Mouse (Mus musculus) lung, postnatal 36 days (tissue): ENCODE measurements around the gene Limk2.
A peak's percentile ranks its signal among the peaks of the same experiment; 100 is the strongest.

Experiments
- DNase-seq: peaks from one replicate; pipeline ENCODE4 v3.0.0; 2022; ENCODE audit warnings: mixed read lengths

Gene Limk2

DNA sequence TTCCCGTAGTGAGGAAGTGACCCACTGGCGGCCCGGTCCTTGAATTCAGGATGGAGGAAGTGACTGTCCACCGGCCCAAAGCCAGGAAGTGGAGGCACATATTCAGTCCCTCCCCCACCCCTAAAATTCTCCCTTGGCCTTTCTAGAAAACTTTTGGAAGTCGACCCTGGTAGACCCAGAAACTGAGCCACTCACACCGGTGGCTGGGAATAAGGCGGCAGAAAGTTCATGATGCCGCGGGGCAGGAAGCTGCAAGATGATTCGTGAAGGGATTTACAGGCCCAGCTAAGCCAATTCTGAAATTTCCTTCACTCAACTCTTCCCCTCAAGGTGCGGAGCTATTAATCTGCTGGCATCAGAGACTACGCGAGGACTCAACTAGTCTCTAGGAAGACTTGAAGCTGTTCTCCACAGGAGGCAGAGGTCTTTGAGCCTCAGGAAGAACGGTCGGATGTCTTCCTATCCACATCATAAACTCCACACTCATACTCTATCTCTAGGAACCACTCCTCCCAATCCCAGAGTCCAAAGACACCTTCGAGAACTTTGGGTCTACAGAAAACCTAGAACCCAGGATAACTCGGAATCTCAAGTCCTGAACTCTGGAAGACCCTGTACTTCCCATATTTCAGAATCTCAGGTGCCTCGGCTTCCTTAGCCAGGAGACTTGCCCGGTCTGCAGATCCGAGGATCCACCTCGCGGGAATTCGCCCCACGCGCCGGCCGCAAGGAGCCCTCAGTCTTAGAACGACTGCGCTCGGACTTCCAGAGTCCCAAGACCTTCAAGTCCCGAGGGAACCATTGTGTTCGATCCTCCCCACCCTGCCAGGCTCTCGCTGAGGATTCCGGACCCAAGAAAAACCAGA is 625 bp downstream of the Limk2 start:
- DNase-seq, result peak; percentile 56

DNA sequence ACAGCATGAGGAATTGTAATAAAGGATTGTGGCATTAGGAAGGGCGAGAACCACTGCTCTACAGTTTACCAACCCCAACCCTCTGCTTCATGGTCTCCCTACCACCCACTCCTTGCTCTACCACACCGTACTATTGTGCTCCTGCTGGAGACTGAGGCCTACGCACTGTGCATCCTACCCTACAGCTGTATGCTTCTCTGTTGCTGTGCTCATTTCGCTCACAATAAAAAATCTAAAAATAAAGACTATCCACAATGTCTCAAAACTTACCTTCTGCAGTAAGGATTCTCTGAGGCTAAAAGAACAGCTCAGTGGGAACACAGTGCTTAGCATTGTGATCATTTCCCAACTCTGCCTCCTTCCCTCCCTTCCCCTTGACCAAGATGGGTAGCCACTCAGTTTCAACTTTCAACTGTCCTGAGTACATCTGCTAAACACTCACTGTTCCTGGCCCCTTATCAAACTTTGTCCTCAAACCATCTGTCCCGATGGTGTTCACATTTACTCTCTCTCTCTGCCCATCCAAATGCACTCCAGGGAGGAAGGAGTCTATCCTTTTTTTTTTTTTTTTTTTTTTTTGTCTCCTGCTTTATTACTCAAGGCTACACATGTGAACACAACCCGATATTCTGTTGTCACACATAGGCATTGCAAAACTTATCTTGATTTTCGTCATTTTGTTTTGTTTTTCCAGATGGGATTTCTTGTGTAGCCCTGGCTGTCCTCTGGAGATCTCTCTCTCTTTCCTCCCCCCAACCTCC is 4.5 kb downstream of the Limk2 start:
- DNase-seq, result no peak

DNA sequence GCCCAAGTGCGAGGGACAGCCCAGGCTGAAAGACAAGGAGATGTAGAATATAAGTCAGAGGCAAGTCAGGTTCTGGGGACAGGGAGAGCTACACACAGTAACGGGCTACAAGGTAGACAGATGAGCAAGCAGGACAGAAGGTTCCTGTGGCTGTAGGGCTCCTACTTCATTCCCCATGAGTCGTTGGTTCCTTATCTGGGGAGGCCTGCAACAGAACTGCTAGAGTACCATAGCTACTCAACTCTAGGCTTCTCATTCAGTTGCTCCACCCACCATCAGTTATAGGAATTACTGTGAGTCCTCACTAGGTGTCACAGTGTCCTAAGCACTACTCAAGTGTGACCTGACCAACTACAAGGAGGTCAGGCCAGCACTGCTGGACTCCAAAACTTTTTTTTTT is 6.0 kb downstream of the Limk2 start:
- no peak for DNase-seq

DNA sequence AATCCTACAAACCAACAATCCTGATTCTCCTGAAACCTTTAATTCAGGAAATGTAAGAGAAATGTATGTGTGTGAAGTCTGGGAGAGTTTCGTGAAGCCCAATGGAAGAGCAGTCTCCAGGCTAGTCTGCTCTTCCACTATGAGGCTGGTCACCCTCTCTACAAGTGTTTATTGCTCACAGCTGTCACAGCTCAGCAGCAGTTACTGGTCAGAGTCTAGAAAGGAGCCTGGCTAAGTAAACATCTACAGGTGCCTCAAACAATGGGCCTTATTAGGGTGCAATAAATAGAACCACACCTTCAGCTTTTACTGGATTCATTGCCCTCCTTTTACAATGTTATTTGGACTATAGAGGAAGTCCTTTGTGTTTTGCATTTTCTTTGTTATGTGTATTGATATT is 10.7 kb downstream of the Limk2 start:
- no peak for DNase-seq

DNA sequence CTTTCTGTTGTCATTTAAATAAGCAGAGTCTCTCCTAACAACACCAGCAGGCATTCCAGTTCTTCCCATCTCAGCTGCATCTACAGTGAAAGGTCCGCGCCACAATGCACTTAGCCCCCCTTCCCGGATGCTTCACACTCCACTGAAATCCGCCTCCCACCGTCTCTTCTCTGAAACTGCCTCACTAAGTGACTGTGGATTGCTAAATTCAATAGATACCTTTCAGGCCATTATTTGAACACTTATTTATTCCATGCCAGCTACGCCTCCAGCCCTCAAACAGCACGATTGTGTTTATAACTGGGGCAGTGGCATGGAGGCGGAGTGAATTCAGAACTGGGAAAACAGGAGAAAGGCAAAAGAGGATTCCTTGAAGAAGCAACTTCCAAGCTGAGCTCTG is 12.4 kb downstream of the Limk2 start:
- DNase-seq, result no peak

DNA sequence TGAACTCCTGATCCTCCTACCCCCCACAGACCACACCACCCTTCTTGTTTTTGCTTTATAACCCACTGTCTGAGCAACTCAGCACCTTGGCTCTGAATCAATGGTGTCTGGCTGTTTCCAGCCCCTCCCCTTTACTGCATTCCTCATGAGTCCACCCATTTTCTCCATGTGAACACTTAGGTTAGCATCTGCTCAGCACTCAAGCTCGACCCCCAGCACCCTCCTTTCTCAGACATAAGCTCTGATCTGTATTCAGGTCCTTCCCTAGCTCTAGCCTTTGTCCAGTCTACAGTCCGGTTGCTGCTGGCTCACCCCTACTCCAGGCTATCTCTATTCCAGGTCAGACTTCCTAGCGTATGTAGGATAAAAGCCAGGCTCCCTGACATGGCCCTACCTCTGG is 12.9 kb downstream of the Limk2 start:
- DNase-seq, result no peak

DNA sequence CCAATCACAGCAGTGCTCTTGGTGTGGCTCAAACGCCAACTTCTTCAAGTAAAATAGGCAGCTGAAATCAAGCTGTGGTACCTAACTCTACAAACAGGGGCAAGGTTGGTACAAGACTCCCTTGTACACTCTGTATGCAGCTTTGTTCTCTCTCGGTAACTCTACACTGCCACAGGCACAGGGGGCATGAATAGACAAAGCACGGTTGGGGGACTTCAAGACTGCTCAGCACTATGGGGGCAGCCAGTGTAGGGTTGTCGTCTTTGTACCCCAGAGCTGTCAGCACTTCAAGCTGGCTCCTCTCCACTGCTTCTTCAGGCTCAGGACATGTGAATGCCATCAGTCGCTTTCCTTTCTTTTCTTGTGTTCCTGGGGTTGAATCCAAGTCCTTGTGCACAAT is 14.5 kb downstream of the Limk2 start:
- no peak for DNase-seq

DNA sequence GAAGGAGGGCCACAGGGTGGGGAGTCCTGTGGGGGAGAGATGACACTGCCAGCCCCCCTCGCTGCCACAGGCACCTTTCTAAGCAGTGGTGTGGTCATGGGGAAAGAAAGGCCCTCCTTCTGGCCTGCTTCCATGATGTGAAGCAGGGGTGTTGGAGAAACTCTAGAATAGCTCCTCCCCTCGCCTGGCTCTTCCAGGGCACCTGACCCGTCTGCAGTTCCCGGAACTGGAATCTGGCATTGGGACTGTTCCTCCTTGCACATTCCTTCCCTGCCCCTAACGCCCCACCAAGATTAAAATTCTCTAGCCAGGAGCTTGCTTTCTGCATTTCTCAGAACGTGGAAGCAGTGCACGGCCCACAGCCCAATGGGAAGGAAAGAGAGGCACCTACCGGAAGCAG is 16.5 kb downstream of the Limk2 start:
- peak; percentile 63 for DNase-seq

DNA sequence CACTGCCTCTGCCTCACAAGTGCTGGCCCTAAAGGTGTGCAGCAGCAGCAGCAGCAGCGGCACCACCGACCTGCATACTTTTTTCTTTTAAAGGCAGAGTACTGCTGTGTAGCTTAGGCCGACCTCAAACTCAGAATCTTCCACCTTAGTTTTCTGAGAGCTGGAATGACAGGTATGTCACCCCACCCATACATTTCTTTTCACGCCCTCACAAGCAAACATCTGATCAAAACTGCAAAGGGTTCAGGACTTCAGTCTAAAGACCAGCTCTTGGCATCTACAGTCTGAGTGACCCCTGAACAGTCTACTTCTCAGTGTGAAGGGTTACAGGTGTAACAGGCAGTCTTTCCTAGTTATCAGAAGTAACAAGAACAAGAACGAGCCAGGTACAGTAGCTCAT is 18.2 kb downstream of the Limk2 start:
- no peak for DNase-seq

DNA sequence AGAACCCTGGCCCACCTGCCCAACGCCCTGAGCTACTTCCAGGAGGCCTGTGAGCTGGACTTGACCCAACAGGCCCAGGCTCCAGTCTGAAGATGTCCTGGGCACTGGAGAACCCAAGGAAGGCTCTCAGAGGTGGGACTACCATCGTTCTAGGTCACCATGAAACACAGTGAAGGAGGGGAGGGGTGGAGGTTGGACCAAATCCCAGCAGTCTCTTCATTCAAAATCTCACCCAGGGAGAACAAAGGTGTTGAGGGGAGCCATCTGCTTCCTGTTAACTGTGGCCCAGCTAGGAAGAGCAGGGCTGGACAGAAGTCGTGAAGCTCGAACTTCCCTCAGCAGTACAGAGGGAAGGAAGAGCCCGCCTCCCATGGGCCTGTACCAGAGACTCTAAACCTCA is 19.0 kb downstream of the Limk2 start:
- DNase-seq, result no peak

DNA sequence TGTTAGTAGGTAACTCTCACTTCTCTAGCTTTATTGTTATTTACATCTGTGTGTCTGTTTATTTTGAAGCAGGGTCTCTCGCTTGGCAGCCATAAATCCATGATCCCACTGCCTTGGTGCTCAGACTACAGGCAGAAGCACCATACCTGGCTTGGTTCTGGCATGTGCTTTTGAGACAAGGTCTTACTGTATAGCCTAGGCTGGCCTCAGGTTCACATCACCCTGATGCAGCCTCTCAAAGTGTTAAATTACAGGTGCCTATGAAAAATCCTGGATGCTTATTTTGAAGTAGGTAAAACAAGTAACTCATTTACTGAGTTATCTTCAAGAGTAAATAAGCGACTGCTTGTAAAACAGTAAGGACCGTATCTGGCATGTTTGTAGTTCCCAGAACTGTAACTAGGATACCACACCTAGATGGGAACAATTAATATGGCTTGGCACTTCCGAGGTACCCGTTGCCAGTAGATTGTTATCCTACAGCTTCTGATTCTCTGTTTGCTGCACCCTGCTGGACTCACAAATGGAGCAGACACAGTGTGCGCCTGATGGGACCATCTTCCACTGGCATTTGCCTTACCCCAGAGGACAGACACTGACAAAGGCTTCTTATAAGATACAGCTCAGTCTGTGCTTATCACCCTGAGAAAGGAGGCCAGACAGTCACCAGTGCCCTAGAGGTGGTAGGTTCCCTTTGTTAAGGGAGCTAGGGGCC is 21.4 kb downstream of the Limk2 start:
- DNase-seq, result peak; percentile 49

DNA sequence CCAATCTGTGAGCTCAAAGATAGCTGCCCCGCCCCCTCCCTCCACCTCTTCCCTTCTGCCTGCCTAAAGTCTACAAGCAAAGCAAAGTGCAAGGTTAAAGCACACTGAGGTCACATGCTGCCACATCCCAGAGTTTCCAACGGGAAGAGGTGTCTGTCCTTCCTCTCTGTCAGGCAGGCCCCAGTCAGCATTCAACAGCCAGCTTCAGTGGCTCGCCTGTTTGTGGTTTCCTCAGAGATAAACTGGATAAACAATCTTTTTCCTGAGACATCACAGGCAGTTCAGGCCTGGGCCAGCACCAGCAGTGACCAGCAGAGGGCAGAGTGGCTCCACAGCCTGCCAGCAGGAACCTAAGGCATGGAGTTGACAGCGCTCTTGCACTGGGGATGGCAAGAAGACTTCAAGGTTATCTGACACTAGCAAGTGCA is 22.0 kb downstream of the Limk2 start:
- DNase-seq, result peak; percentile 95

DNA sequence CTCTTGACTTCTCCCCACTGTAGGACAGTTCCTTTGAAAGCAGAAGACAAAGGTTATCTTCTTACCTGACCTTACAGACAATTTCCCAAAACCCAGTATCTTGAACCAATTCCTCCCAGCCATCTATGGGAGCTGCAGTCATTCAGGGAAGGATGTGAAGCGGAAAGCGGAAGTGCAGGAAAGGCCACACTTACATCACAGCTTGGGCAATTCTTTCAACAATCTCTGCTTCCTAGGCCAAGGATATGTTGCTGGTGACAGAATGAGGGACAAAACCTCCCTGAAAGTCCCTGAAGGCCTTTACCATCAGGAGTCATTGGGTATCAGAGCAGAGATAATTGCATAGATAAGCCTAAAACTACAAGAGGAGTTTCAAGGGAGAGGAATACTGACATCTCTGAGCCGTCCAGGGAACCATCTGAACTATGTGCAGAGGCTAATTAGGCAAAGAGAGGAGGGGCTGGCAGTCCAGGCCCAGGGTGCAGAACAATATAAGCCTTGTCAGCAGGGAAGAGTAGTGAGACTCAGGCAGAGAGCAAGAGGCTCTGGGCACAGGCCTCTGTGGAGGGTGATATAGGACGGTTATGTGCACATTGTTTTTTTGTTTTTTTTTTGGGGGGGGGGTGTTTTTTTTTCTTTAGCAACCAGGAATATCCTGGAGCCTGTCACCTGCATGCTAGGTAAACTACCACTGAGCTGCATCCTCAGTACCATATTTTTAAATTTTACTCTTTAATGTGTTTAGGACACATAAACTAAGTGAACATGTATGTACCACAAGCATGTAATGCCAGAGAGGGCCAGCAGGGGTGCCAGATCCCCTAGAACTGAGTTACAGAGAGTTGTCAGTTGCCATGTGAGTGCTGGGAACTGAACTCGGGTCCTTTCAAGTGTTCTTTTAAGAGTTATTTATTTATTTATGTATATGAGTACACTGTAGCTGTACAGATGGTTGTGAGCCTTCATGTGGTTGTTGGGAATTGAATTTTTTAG is 26.1 kb downstream of the Limk2 start:
- peak; percentile 27 for DNase-seq

DNA sequence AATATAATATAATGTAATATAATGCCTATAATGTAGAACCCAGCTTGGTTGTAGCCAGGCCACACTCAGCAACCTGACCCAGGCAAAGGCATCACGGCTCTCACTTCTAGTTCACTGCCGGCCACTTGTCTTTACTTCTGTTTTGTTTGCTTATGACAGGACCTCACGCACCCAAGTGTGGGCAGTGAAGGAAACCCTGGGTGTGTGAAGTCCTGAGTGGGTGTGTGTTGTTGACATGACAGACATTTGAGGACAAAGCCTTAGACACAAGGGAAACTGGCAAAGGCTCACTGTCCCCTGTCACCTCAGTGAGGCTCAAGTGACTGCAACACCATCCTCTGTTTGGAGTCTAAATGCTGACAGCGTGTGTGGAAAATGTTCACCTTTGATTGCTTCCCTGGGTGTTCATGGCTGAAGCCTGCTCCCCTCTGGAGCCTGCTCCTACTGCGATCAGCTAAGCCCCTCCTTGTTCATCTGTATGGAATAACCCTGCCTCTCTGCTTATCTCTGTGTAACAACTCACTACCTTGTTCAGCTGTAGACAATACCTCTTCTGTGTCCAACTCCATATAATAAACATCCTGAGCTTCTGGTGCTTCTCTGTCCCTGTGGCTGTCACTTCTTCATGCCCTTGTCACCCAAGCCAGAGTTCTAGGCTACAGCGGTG is 27.7 kb downstream of the Limk2 start:
- no peak for DNase-seq

DNA sequence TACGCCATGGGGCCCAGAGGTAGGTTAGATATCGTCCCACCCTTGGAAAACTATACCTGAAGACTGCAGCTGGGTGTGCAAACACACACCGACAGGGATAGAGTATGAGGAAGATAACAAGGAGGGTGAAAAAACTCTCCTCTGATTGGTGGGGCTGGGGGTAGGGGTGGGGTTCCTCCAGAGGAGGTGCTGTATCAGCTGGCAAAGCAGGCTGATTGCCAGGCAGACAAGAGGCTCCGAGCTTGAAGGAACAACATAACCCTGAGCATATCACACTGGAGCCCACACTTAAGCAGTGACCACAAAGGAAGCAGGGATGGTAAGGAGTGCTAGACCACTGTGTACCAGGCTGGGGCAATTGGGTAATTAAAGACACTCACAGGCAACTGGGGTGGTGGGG is 29.6 kb downstream of the Limk2 start:
- no peak for DNase-seq

DNA sequence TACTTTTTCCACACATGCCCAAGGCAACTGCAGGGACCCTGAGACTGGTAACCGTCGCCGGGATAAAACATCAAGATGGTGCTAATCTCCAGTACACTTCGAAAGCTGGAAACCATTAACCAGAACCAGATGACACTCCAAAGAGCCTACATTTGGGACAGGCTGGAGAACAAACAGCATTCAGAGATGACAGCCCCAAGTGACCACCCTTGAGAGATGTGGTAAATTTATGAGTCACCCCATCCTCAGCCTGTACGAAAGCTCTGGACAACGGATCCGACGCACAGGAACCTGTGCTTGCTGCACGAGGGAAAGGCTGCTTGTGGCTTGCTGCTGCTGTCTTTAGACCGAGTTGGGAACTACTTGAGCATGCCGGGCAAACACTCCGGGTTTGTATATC is 34.2 kb downstream of the Limk2 start:
- no peak for DNase-seq

DNA sequence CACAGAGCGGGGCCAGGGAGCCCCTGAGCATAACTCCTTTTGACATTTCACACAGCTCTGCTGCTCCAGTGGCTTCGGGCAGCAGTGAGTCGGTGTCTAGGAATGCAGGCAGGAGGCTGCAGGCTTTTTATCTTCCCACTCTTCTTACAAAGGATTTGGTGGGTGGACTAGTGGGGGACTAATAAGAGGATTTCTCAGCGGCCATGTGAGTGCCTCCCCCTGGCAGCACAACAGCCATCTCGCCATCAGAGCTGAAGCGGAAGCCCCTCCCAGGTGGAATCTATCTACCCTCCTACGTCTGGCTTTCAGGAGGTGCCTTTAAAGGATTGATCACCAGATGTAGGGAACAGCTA is 34.7 kb downstream of the Limk2 start:
- DNase-seq, result no peak

DNA sequence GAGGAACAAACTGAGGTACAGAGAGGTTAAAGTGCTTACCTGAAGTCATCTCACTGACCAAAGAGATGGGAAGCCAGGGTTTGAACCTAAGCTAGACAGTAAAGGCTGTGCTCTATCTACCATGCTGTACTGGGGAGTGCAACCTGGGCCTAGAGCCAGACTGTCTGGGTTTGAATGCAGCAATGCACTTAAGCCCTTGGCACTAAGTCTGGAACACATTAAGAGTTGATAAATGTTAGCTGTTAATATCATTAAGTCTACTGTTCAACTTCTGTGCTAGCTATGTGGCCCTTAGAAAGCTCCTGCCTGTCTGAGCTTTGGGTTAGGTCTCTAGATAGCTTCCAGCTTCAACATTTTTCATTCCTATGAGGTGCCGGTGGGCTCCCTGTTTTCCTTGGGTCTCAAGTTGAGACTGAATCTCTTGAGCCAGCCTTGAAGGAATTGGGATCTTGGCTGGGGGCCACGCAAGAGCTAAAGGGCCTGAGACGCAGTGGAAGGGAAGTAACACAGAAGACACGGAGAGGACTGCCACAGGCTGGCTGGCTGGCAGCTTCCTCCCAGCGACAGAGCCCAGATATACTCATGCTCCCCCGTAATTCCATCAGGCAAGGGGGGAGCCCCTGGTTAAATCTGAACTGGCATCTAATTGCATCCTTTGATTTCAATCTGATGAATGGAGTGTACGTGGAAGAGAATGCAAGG is 35.2 kb downstream of the Limk2 start:
- peak; percentile 42 for DNase-seq

DNA sequence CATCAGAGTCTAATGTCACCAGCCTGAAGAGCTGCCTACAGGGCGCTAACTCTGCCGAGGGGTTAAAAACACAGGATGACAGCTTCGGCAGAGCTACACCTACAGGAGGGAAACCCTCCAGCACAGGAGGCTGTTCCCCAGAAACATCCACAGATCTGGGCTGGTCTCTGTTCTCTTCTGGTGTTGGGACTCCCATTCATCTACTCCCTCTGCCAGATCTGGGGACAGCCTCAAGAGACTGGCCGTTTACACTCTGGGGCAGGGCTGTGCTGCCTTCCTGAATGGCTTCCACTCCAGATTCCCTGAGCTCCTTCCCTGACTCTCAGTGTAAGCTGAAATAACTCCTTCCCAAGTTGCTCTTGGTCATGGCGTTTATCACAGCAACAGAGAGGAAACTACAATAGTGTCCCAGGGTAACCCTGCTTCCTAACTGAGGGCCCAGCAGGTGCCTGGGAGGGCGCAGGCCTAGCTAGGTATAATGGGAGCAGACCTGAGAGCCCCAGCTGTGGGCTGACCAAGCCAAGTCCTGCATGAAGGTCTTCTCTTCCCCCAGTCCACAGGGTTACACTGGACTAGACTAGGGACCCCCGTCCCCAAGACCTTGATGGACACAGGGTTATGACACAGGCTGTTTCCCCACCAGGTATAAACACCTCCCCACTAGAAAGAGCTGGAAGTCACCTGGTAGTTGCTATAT is 37.2 kb downstream of the Limk2 start:
- no peak for DNase-seq

DNA sequence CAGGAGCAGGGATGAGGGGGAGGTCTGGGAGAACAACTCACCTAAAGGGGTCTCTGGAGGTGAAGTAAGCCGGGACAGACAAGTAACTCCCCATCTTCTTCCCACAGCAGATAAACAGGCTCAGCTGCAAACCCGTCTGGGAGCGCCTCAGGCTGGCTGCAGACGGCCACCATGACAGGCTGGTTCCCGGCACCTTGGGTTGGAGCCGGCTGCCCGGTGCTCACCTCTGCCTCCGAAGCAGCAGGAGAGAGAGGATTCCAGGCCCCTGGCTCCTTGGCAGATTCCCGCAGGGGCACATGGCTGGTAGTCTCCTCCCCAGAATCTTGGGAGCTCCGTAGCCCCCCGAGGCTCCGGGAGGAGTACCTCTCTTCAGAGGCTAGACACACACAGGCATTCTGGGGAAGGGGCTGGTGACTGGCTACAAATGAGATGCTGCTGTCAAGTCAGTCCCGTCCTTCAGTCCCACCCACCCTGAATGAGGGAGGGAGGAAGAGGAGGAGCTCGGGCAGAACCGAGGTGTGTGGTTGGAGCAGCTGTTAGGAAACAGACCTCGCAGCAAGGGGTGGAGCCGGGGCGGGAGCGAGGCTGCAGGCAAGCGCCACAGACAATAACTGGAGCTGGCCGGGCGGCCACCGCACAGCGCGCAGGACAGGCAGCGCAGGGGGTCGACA is 37.9 kb downstream of the Limk2 start:
- DNase-seq, result peak; percentile 88
